Mouse (Mus musculus) MEL (cell line): ENCODE results near the gene Cenpw. TPM values are rescaled to one million over a fixed set of nuclear protein-coding genes. Genes with fewer than 3 reads are reported as not detected.
A peak's percentile ranks its signal among the peaks of the same experiment; 100 is the strongest.

Source experiments
- DNase-seq: peaks from one replicate; pipeline ENCODE4 v3.0.0; 2011; ENCODE audit warnings: low read depth, low spot score
- H3K27ac ChIP-seq: 2 replicates; pipeline ENCODE4 v1.5.1; 2012; ENCODE audit warnings: low read depth, mild to moderate bottlenecking, control low read depth, low read length, moderate library complexity; ENCODE audit not compliant: control insufficient read depth
- H3K27me3 ChIP-seq, 2 experiments: fragments of 150-350 bp in 1 of 2; sonication (generic) in 1 of 2; 2 replicates each; pipeline ENCODE4 v1.6.1; 2012; ENCODE audit warnings: low read length in 2 of 2, mild to moderate bottlenecking in 2 of 2, improper control_type of control experiment in 1 of 2, moderate library complexity in 1 of 2; ENCODE audit not compliant: insufficient read depth in 2 of 2, control insufficient read depth in 1 of 2
- H3K36me3 ChIP-seq, 2 experiments: 2 replicates each; pipeline ENCODE4 v1.6.1; 2012 to 2014; ENCODE audit warnings: low read length in 2 of 2, improper control_type of control experiment in 1 of 2, inconsistent platforms in 1 of 2, mild to moderate bottlenecking in 1 of 2; ENCODE audit not compliant: insufficient read depth in 2 of 2, control insufficient read depth in 1 of 2
- H3K4me1 ChIP-seq, 2 experiments: fragments of 150-350 bp in 1 of 2; sonication (generic) in 1 of 2; 2 replicates each; pipeline ENCODE4 v1.6.1; 2012; ENCODE audit warnings: low read length in 2 of 2, improper control_type of control experiment in 1 of 2, mild to moderate bottlenecking in 1 of 2; ENCODE audit not compliant: insufficient read depth in 2 of 2, control insufficient read depth in 1 of 2
- H3K4me3 ChIP-seq, 2 experiments: fragments of 150-350 bp in 1 of 2; sonication (generic) in 1 of 2; 2 replicates each; pipeline ENCODE4 v1.5.1; 2012; ENCODE audit warnings: low read depth in 2 of 2, low read length in 2 of 2, mild to moderate bottlenecking in 2 of 2, moderate library complexity in 2 of 2, control low read depth in 1 of 2, improper control_type of control experiment in 1 of 2; ENCODE audit not compliant: control insufficient read depth in 1 of 2, insufficient read depth in 1 of 2
- H3K79me2 ChIP-seq: 2 replicates; pipeline ENCODE4 v1.6.1; 2012; ENCODE audit warnings: mild to moderate bottlenecking, low read length, moderate library complexity; ENCODE audit not compliant: control insufficient read depth, poor library complexity, insufficient read depth
- H3K9ac ChIP-seq: 2 replicates; pipeline ENCODE4 v1.6.1; 2012; ENCODE audit warnings: low read depth, mild to moderate bottlenecking, control low read depth, low read length, moderate library complexity; ENCODE audit not compliant: control insufficient read depth, poor library complexity, severe bottlenecking
- H3K9me3 ChIP-seq: fragments of 150-350 bp; sonication (generic); replicated peaks from 2 replicates; pipeline ENCODE4 v1.6.1; 2012; ENCODE audit warnings: mild to moderate bottlenecking, low read length, improper control_type of control experiment, moderate library complexity; ENCODE audit not compliant: insufficient read depth
- CHD1 ChIP-seq: IDR thresholded peaks from 2 replicates; pipeline ENCODE4 v1.6.1; 2012; ENCODE audit warnings: low read depth, mild to moderate bottlenecking, inconsistent platforms, low read length, improper control_type of control experiment
- CTCF ChIP-seq, 3 experiments: IDR thresholded peaks in 2 of 3; conservative IDR thresholded peaks in 1 of 3; 2 replicates each; pipeline ENCODE4 v1.5.1; 2011 to 2012; ENCODE audit warnings: low read length in 3 of 3, low read depth in 2 of 3, mild to moderate bottlenecking in 2 of 3, improper control_type of control experiment in 1 of 3, inconsistent platforms in 1 of 3, mixed read lengths in 1 of 3, moderate library complexity in 1 of 3; ENCODE audit not compliant: control insufficient read depth in 1 of 3, insufficient read depth in 1 of 3, poor library complexity in 1 of 3, severe bottlenecking in 1 of 3
- ELF1 ChIP-seq: IDR thresholded peaks from 2 replicates; pipeline ENCODE4 v1.6.1; 2014; ENCODE audit warnings: low read depth, mild to moderate bottlenecking, inconsistent platforms, low read length, improper control_type of control experiment, moderate library complexity
- GATA1 ChIP-seq: IDR thresholded peaks from 2 replicates; pipeline ENCODE4 v1.6.1; 2011; ENCODE audit warnings: low read depth, low read length, improper control_type of control experiment
- HCFC1 ChIP-seq: IDR thresholded peaks from 2 replicates; pipeline ENCODE4 v1.6.1; 2012; ENCODE audit warnings: low read depth, mild to moderate bottlenecking, inconsistent platforms, low read length, improper control_type of control experiment, moderate library complexity
- KAT2A ChIP-seq: conservative IDR thresholded peaks from 2 replicates; pipeline ENCODE4 v1.6.1; 2012; ENCODE audit warnings: low read depth, low read length, improper control_type of control experiment, inconsistent platforms
- MEF2A ChIP-seq: IDR thresholded peaks from 2 replicates; pipeline ENCODE4 v1.6.1; 2014; ENCODE audit warnings: low read depth, mild to moderate bottlenecking, inconsistent platforms, low read length, improper control_type of control experiment; ENCODE audit not compliant: poor library complexity, insufficient replicate concordance, severe bottlenecking; ENCODE audit errors: extremely low read depth
- MYC ChIP-seq: IDR thresholded peaks from 2 replicates; pipeline ENCODE4 v1.6.1; 2011; ENCODE audit warnings: low read depth, mild to moderate bottlenecking, low read length, improper control_type of control experiment, moderate library complexity
- RAD21 ChIP-seq: IDR thresholded peaks from 2 replicates; pipeline ENCODE4 v1.6.1; 2011; ENCODE audit warnings: mild to moderate bottlenecking, low read depth, low read length, improper control_type of control experiment
- SMC3 ChIP-seq: IDR thresholded peaks from 2 replicates; pipeline ENCODE4 v1.6.1; 2011; ENCODE audit warnings: low read depth, low read length, improper control_type of control experiment
- TBP ChIP-seq: IDR thresholded peaks from 2 replicates; pipeline ENCODE4 v1.8.0; 2011; ENCODE audit warnings: low read depth, low read length, improper control_type of control experiment
- USF1 ChIP-seq: IDR thresholded peaks from 2 replicates; pipeline ENCODE4 v1.6.1; 2014; ENCODE audit warnings: low read depth, mild to moderate bottlenecking, inconsistent platforms, low read length, improper control_type of control experiment, moderate library complexity
- USF2 ChIP-seq, 2 experiments: IDR thresholded peaks; 2 replicates each; pipeline ENCODE4 v1.6.1; 2011 to 2012; ENCODE audit warnings: improper control_type of control experiment in 2 of 2, low read length in 2 of 2, borderline replicate concordance in 1 of 2, inconsistent platforms in 1 of 2, low read depth in 1 of 2, mild to moderate bottlenecking in 1 of 2; ENCODE audit not compliant: insufficient read depth in 1 of 2
- ZC3H11A ChIP-seq: IDR thresholded peaks from 2 replicates; pipeline ENCODE4 v1.6.1; 2012; ENCODE audit warnings: low read depth, mild to moderate bottlenecking, inconsistent platforms, low read length, improper control_type of control experiment
- ZKSCAN1 ChIP-seq: IDR thresholded peaks from 2 replicates; pipeline ENCODE4 v1.6.1; 2012; ENCODE audit warnings: low read depth, mild to moderate bottlenecking, inconsistent platforms, low read length, improper control_type of control experiment, moderate library complexity
- ZMIZ1 ChIP-seq: IDR thresholded peaks from 2 replicates; pipeline ENCODE4 v1.6.1; 2012; ENCODE audit warnings: low read depth, mild to moderate bottlenecking, inconsistent platforms, low read length, improper control_type of control experiment, moderate library complexity
- ZNF384 ChIP-seq: IDR thresholded peaks from 2 replicates; pipeline ENCODE4 v1.6.1; 2012; ENCODE audit warnings: low read depth, mild to moderate bottlenecking, inconsistent platforms, low read length, improper control_type of control experiment
- polyA plus RNA-seq, 2 experiments: library from polyadenylated mRNA; stranded (reverse) in 1 of 2; unstranded in 1 of 2; fragments of >175 nt in 1 of 2; fragments of >200 nt in 1 of 2; gene quantifications; 2 replicates each; pipeline versions ENCODE4 v1.2.1 to v1.2.4; 2012; ENCODE audit warnings: low replicate concordance in 2 of 2, low read depth in 1 of 2; ENCODE audit not compliant: insufficient read length in 2 of 2, insufficient read depth in 1 of 2, missing spikeins in 1 of 2
- total RNA-seq: library from RNA; depleted of rRNA; stranded (reverse); fragments of 300-350 nt; gene quantifications from 2 replicates; pipeline ENCODE4 v1.2.3, GENCODE M21; 2012

Gene Cenpw
- total and polyA plus RNA-seq, 3 experiments, result 33.2 to 55.2 TPM; not detected in 1

- TF ChIP-seq USF2 (IDR thresholded peaks at IDR 0.05; ENCODE audit: borderline replicate concordance in 1 of 2, insufficient read depth in 1 of 2, low read depth in 1 of 2, low read length in 2 of 2) (no peak), RAD21 (no peak), GATA1 (no peak), USF1 (no peak)
Measured at GRCm38 (mm10) chr10:30199916-30200826, at the start of gene Cenpw (continued).

GRCm38 (mm10) chr10:30249654-30250053, 49.3 kb upstream of the Cenpw start:
- Histone ChIP-seq H3K4me3 (no peak overlapping the region), H3K9me3 (no peaks in the 10 kb centered on the region), H3K79me2 (no peaks in the 10 kb centered on the region), H3K36me3 (no peaks in the 10 kb centered on the region), H3K27ac (no peak overlapping the region), H3K4me1 (no peaks in the 10 kb centered on the region), H3K9ac (no peak overlapping the region)
- no peak for DNase-seq
- TF ChIP-seq TBP (no peak), CTCF (IDR thresholded peaks at IDR 0.05 in 2 of 3, conservative IDR thresholded peaks at IDR 0.05 in 1 of 3; ENCODE audit: control insufficient read depth in 1 of 3, insufficient read depth in 1 of 3, low read depth in 2 of 3, low read length in 3 of 3, poor library complexity in 1 of 3, severe bottlenecking in 1 of 3) (no peak), ZMIZ1 (no peak), KAT2A (no peak), ZC3H11A (no peak), SMC3 (no peak), ZNF384 (no peak), MEF2A (no peak), CHD1 (no peak), ELF1 (no peak), HCFC1 (no peak), MYC (no peak), ZKSCAN1 (no peak)
- TF ChIP-seq, all 39 proteins: peak for 0
- H3K27me3 ChIP-seq, result no peaks in the 10 kb centered on the region; a peak in 1 of 4 replicates

GRCm38 (mm10) chr10:30199501-30199900, 859 bp downstream of the Cenpw start:
- H3K27me3 ChIP-seq, result no peaks in the 10 kb centered on the region
- peak; percentile 38 for DNase-seq
- H3K4me1 ChIP-seq, result peaks cover 2 to 11% of the 10 kb centered on the region in 2 experiments
- H3K4me3 ChIP-seq, result peak overlapping the region; percentile 64 to 79
- no peak overlapping the region for H3K27ac ChIP-seq
- H3K9ac ChIP-seq, result peak overlapping the region; percentile 79
- H3K9me3 ChIP-seq, result no peaks in the 10 kb centered on the region
- TF ChIP-seq ZKSCAN1, result no peak
- peaks cover 5 to 18% of the 10 kb centered on the region in 2 experiments; a peak in 3 of 4 replicates for H3K36me3 ChIP-seq
- peaks cover 18% of the 10 kb centered on the region for H3K79me2 ChIP-seq
